Mouse (Mus musculus) heart, embryonic 10.5 days (tissue): ENCODE data around the gene Resp18. TPM values are rescaled to one million over a fixed set of nuclear protein-coding genes. Genes with fewer than 3 reads are reported as not detected.

Source experiments
- DNase-seq: peaks from one replicate; pipeline ENCODE4 v3.0.0-alpha.2; 2017; ENCODE audit warnings: low spot score
- H3K27ac ChIP-seq: fragments of 300-500 bp; sonication (generic); 2 replicates; pipeline ENCODE4 v1.5.1; 2016; ENCODE audit warnings: mild to moderate bottlenecking
- H3K27me3 ChIP-seq: fragments of 300-500 bp; sonication (generic); 2 replicates; pipeline ENCODE4 v1.6.1; 2016; ENCODE audit warnings: mild to moderate bottlenecking; ENCODE audit not compliant: poor library complexity, insufficient read depth, severe bottlenecking
- H3K36me3 ChIP-seq: fragments of 300-500 bp; sonication (generic); 2 replicates; pipeline ENCODE4 v1.6.1; 2016; ENCODE audit warnings: mild to moderate bottlenecking, moderate library complexity
- H3K4me1 ChIP-seq: fragments of 300-500 bp; sonication (generic); 2 replicates; pipeline ENCODE4 v1.6.1; 2016; ENCODE audit warnings: mild to moderate bottlenecking
- H3K4me3 ChIP-seq: fragments of 300-500 bp; sonication (generic); 2 replicates; pipeline ENCODE4 v1.5.1; 2016; ENCODE audit warnings: mild to moderate bottlenecking, moderate library complexity
- H3K9me3 ChIP-seq: fragments of 300-500 bp; sonication (generic); 2 replicates; pipeline ENCODE4 v1.6.1; 2016; ENCODE audit warnings: mild to moderate bottlenecking, moderate library complexity
- WGBS: fragments of 180-500 bp; shearing (Covaris S2); methylation state at CpG from one replicate; pipeline ENCODE4 v1.1.7; 2016; 5-methylcytosine and 5-hydroxymethylcytosine counted together
- polyA plus RNA-seq: library from polyadenylated mRNA; unstranded; fragments of >200 nt; fragmentation: Nextera tagmentation; extraction: Ambion mirVana; gene quantifications from 2 replicates; pipeline ENCODE4 v1.2.1, GENCODE M21; 2016

Gene Resp18
- not detected in 2 replicates for polyA plus RNA-seq

GRCm38 (mm10) chr1:75278228-75278627, at the start of gene Resp18:
Gene Resp18, minus strand, starts transcription at chr1:75278415.
- Histone ChIP-seq H3K27me3 (peaks cover 21% of the 10 kb centered on the region), H3K36me3 (no peaks in the 10 kb centered on the region), H3K4me1 (0 out of 2 replicates have a peak, but pooled peaks cover 3% of the 10 kb centered on the region), H3K9me3 (no peaks in the 10 kb centered on the region), H3K27ac (no peak within 1 kb of the TSS), H3K4me3 (no peak within 1 kb of the TSS)
- DNase-seq = no peak
- 6% methylated on average over 13 of the region's 13 CpGs for WGBS

DNA sequence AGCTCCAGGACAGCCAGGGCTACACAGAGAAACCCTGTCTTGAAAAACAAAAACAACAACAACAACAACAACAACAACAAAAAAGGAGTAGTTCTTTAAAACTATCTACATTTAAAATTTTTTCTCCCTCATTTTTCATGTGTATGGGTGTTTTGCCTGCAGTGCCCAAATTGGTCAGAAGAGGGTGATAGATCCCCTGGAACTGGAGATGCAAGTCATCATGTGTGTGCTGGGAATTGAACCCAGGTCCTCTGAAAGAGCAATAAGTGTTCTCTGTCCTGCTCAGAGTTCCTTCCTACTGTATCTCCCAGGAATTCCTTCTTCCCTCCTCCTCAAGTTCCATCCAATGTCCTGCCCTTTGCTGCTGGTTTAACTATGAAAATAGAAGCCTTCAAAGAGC, 49.2 kb upstream of the Resp18 start:
- Histone ChIP-seq H3K9me3 (no peaks in the 10 kb centered on the region), H3K27ac (no peak overlapping the region), H3K27me3 (no peaks in the 10 kb centered on the region), H3K36me3 (0 out of 2 replicates have a peak, but pooled peaks cover 2% of the 10 kb centered on the region), H3K4me3 (no peak overlapping the region), H3K4me1 (peaks cover 3% of the 10 kb centered on the region; the same call in 1 of the 2 replicates)
- no peak for DNase-seq

DNA sequence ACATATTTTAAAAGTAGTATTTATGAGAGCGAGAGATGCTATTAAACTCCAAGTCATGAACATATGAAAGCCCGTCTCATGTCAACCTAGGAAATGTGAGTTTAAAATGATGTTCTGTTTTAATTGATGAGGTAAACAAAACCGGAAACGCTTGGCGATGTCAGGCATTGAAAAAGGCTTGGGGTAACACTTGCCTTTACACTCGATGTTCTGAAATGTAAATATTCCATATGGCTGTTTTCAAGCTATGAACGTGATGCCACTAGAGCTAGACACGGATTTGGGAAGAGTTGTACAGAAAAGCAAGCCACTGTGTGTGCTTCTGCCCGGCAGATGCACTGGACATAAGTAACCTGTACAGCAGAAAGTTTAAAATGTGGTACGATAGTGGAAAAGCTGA, 41.0 kb upstream of the Resp18 start:
- Histone ChIP-seq H3K4me3 (no peak overlapping the region), H3K4me1 (peaks cover 23% of the 10 kb centered on the region), H3K27ac (no peak overlapping the region), H3K9me3 (no peaks in the 10 kb centered on the region), H3K27me3 (no peaks in the 10 kb centered on the region), H3K36me3 (peaks cover 19% of the 10 kb centered on the region)
- DNase-seq = no peak
- WGBS = 87% methylated on average over 10 of the region's 10 CpGs

- WGBS = 87% methylated on average over 4 of the region's 4 CpGs
Observed at GRCm38 (mm10) chr1:75318736-75319135, 40.5 kb upstream of the Resp18 start.

GRCm38 (mm10) chr1:75318301-75318700, 40.1 kb upstream of the Resp18 start:
- H3K4me3 ChIP-seq = peak overlapping the region; percentile 78
- H3K27ac ChIP-seq = peak overlapping the region; percentile 92
- peaks cover 24% of the 10 kb centered on the region for H3K4me1 ChIP-seq
- H3K36me3 ChIP-seq = peaks cover 28% of the 10 kb centered on the region
- 60% methylated on average over 3 of the region's 3 CpGs for WGBS
- H3K27me3 ChIP-seq = no peaks in the 10 kb centered on the region
- no peak for DNase-seq
- no peaks in the 10 kb centered on the region for H3K9me3 ChIP-seq

More at GRCm38 (mm10) chr1:75318736-75319135, 40.5 kb upstream of the Resp18 start:
- H3K4me1 ChIP-seq = peaks cover 24% of the 10 kb centered on the region
- no peak overlapping the region for H3K27ac ChIP-seq
- no peaks in the 10 kb centered on the region for H3K9me3 ChIP-seq
- no peak for DNase-seq
- H3K4me3 ChIP-seq = no peak overlapping the region
- H3K27me3 ChIP-seq = no peaks in the 10 kb centered on the region
- H3K36me3 ChIP-seq = peaks cover 23% of the 10 kb centered on the region

DNA sequence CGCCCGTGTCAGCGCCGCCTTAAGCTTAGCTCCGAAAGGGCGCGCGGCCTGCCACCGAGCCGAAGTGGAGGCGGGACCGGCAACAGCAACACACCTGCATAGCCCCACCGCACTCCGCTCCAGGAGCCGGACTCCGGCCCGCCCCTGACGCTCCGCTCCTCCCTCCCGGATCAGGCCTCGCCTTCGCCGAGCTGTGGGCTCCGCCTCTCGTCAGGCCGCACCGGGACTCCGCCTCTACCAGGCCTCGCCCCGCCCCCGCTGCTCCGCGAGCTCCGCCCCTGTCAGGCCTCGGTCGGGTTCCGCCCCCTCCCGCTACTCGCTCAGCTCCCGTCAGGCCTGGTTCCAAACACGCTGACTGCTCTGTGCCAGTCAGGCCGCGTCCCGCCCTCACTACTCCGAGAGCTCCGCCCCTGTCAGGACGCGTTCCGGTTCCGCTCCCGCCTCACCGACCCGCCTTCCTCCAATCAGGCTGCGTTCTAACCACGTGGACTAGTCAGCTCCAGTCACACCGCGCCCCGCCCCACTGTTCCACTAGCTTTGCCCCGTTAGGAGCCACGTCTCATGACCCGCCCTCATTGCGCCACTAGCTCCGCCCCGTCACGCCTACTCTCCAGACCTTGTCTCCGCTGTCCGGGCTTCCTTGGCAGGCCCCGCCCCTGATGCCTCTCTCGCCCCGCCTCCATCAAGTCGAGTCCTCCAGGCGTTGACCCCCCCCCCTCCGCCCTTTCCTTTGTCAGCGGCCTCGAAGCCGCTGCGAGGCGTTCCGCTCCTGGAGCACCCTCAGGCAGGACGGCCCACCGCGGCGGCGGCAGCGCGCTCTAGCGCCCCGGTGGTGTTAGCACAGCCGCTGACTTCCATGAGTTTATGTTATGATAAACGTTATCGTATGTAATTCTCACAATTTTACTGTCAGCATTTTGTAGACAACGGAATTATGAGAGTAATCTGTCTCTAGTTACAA, 39.3 kb upstream of the Resp18 start, which contains the start of gene Dnpep:
TSS of gene Dnpep (minus strand) at position 750 of the 961 bp plus-strand sequence.
- Histone ChIP-seq H3K9me3 (no peaks in the 10 kb centered on the region), H3K27ac (peak within 1 kb of the TSS; percentile 92), H3K4me3 (peak within 1 kb of the TSS; percentile 78), H3K4me1 (peaks cover 24% of the 10 kb centered on the region), H3K27me3 (no peaks in the 10 kb centered on the region), H3K36me3 (peaks cover 36% of the 10 kb centered on the region)
- under 1% methylated on average over 90 of the region's 92 CpGs for whole genome bisulfite sequencing
- peak; percentile 100 for DNase-seq

DNA sequence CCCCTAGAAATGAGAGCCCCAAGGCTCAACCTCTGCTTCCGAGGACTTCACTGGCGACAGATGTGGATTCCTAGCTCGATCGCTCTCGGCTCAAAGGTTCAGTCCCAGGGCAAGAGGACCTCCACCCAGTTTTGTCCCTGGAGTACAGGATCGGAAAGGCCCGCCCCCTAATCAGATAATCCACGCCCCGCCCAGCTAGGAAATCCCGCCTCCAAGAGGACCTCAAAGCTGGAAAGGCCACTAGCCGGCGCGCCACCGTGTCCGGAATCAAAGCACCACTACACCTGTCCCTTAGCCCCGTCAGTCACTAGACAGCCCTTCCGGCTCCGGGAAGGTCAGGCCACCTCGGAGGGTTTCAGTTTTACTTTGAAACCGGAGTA, 38.6 kb upstream of the Resp18 start:
- Histone ChIP-seq H3K36me3 (peaks cover 42% of the 10 kb centered on the region), H3K4me3 (peak overlapping the region; percentile 78), H3K27me3 (no peaks in the 10 kb centered on the region), H3K9me3 (no peaks in the 10 kb centered on the region), H3K4me1 (peaks cover 24% of the 10 kb centered on the region), H3K27ac (peak overlapping the region; percentile 92)
- under 1% methylated on average over 20 of the region's 20 CpGs for WGBS
- DNase-seq = peak; percentile 94

DNA sequence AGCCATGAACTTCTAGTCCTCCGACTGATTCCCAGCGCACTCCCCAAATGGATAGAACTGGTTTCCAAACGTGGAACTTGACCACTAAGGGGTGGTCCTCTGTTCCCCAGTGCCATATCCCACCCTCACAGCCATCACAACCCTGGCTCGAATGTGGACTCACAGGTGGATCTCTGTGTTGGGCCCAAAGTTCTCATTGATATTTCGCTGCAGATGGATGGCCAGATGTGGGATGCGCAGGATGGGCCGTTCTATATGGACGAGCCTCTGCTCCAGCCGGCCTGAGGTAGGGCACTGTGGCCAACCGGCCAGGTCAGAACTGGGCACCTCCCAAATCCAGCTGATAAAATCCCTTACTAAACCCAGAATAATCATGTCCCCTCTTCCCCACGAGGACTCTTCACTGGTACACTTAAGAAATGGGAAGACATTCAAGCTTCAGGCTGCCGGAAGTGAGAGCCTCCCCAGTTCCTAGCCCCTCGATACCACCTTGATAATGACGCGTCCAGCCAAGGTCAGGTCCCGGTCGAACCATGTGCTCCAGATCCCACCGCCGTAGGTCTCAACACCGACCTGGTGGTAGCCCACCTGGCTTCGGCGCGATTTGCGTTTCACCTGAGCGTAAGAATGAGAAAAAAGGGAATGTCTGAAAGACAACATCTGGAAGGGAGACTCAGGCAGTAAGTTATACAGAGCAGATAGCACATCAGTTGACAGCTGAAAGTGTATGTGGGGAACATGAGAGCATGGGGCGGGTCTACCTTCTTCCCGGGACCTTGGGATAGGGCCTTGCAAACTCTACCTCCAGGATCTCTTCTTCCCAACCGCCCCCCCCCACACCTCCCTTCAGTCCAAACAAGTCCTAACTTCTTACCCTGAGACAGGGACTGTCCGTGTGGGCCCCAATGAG, 37.5 kb upstream of the Resp18 start:
- no peaks in the 10 kb centered on the region for H3K9me3 ChIP-seq
- no peaks in the 10 kb centered on the region for H3K27me3 ChIP-seq
- peak overlapping the region; percentile 78 for H3K4me3 ChIP-seq
- peak overlapping the region; percentile 92 for H3K27ac ChIP-seq
- H3K36me3 ChIP-seq = peaks cover 54% of the 10 kb centered on the region
- DNase-seq = no peak
- WGBS = 79% methylated on average over 29 of the region's 29 CpGs
- H3K4me1 ChIP-seq = peaks cover 24% of the 10 kb centered on the region

DNA sequence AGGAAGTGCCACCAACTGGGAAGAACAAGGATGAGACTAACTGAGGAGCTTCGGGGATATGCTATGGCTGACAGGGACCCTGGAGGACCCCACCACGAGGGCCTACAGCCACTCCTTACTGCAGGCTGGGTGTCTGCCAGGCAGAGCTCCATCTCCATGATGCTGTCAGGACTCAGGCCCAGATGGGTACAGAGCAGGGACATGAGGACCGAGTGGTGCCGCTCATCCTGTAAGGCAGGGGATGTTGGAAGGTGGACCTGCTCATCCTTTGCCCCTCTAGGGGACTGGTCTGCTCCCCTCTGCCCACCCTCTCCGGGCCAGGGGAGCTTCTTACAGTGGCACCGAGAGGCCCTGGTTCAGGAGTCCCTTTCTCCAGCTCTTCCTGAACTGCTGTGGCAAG, 36.8 kb upstream of the Resp18 start:
- Histone ChIP-seq H3K27me3 (no peaks in the 10 kb centered on the region), H3K4me1 (peaks cover 24% of the 10 kb centered on the region), H3K9me3 (no peaks in the 10 kb centered on the region), H3K4me3 (no peak overlapping the region), H3K36me3 (peaks cover 61% of the 10 kb centered on the region), H3K27ac (no peak overlapping the region)
- 91% methylated on average over 6 of the region's 6 CpGs for WGBS
- DNase-seq = no peak

DNA sequence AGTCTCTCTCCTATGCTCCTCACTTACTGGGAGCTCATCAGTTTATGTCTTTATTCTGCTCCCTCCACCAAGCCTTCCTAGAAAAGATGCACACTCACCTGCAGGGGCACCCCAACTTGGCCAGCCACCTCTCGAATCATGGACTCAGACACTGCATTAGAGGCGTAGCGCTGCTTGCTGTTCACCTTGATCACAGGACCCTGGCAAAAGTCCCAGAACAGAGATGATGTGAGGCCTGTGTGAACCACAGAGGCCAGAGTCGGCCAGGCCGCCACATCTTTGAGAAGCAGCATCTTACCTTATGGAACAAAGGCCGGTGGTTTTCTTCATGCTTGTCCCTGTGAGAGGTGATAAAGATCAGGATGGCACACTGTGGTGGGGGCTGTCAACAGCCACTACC, 33.5 kb upstream of the Resp18 start:
- Histone ChIP-seq H3K4me1 (peaks cover 19% of the 10 kb centered on the region), H3K27me3 (no peaks in the 10 kb centered on the region), H3K4me3 (no peak overlapping the region), H3K9me3 (no peaks in the 10 kb centered on the region), H3K27ac (no peak overlapping the region), H3K36me3 (peaks cover 86% of the 10 kb centered on the region)
- DNase-seq = no peak
- WGBS = 90% methylated on average over 6 of the region's 6 CpGs

- peaks cover 24% of the 10 kb centered on the region for H3K36me3 ChIP-seq
- H3K4me3 ChIP-seq = no peak overlapping the region
- WGBS = 66% methylated on average over 2 of the region's 2 CpGs
- no peaks in the 10 kb centered on the region for H3K9me3 ChIP-seq
- H3K27ac ChIP-seq = no peak overlapping the region
- no peak for DNase-seq
- H3K27me3 ChIP-seq = no peaks in the 10 kb centered on the region
- H3K4me1 ChIP-seq = 0 out of 2 replicates have a peak, but pooled peaks cover 3% of the 10 kb centered on the region
Observed at GRCm38 (mm10) chr1:75304662-75305061, 26.4 kb upstream of the Resp18 start.

DNA sequence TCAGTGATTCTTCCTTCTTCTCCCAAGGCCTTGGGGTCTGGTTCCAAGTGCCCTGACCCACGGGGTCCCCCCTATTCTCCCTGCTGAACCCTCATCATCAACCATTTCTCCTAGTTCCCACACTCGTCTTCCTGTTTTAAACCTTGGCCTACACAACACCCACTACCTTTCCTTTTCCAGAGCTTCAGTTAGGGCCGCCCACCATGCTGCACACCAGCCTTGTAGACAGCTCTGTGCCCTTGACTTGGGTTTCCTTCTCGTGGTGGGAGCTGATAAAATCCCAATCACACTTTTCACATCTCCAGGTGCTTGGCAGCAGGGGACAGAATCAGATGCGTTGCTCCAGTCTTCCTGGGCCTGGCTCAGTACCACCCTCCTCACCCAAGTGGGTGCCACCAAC, 16.1 kb upstream of the Resp18 start:
- WGBS = 77% methylated on average over 5 of the region's 5 CpGs
- no peak overlapping the region for H3K4me3 ChIP-seq

More for the DNA sequence above, 16.1 kb upstream of the Resp18 start:
- no peaks in the 10 kb centered on the region for H3K27me3 ChIP-seq
- H3K9me3 ChIP-seq = no peaks in the 10 kb centered on the region
- no peaks in the 10 kb centered on the region for H3K36me3 ChIP-seq
- H3K4me1 ChIP-seq = peaks cover 16% of the 10 kb centered on the region
- no peak overlapping the region for H3K27ac ChIP-seq
- no peak for DNase-seq
